Mouse (Mus musculus): ENCODE measurements around the gene Armc6.

DNA sequence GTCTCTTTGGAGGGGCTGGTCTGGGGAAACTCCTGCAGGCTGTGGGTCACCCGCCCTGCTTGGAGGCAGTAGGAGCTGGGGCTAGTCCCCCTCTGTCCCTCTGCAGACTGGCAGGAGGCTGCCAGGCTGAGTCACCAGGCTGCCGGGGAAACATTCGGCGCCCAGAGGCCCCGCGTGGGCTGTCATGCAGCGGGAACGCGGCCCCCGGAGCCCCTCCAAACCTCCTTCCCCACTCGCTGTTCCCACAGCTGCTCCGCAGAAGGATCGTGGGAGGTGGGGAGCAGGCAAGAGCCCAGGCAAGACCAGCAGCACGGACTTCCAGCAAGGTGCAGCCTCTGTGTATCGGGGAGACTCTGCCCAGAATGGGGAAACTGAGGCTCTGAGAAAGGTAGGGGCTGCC lies 43.9 kb upstream of the Armc6 start:
- TF ChIP-seq CTCF (IDR thresholded peaks at IDR 0.05; ENCODE audit: borderline replicate concordance, insufficient read depth, low read length) (no peak), POLR2A (IDR thresholded peaks at IDR 0.05; ENCODE audit: low read depth, low read length) (no peak)
